Mouse (Mus musculus) gastrocnemius, adult 18-20 months (tissue): ENCODE measurements around the gene Atp8a1. TPM values are rescaled to one million over a fixed set of nuclear protein-coding genes. Genes with fewer than 3 reads are reported as not detected.
A peak's percentile ranks its signal among the peaks of the same experiment; 100 is the strongest.

Experiments used
- DNase-seq: peaks from one replicate; pipeline ENCODE4 v3.0.0; 2021; ENCODE audit warnings: low spot score
- long read RNA-seq, 2 experiments: library from polyadenylated mRNA; stranded (forward); transcript quantifications; one replicate each; pipeline ENCODE4 v2.0.0; 2021
- total RNA-seq, 2 experiments: library from RNA; stranded (reverse); gene quantifications; 2 replicates each; pipeline ENCODE4 v1.2.3; 2021

Gene Atp8a1
- 10 to 100 TPM; 60.4 to 75.3 TPM for total RNA-seq
- long read RNA-seq, experiment 1, full-length matches to known transcripts, result 42 of 67 reads
- long read RNA-seq, experiment 1, partial matches to known transcripts, result 13 of 67 reads
- long read RNA-seq, experiment 1, other reads (novel, unspliced or antisense), result 12 of 67 reads
- long read RNA-seq, experiment 2, full-length matches to known transcripts, result 19 of 32 reads
- long read RNA-seq, experiment 2, partial matches to known transcripts, result 4 of 32 reads
- long read RNA-seq, experiment 2, other reads (novel, unspliced or antisense), result 9 of 32 reads

DNA sequence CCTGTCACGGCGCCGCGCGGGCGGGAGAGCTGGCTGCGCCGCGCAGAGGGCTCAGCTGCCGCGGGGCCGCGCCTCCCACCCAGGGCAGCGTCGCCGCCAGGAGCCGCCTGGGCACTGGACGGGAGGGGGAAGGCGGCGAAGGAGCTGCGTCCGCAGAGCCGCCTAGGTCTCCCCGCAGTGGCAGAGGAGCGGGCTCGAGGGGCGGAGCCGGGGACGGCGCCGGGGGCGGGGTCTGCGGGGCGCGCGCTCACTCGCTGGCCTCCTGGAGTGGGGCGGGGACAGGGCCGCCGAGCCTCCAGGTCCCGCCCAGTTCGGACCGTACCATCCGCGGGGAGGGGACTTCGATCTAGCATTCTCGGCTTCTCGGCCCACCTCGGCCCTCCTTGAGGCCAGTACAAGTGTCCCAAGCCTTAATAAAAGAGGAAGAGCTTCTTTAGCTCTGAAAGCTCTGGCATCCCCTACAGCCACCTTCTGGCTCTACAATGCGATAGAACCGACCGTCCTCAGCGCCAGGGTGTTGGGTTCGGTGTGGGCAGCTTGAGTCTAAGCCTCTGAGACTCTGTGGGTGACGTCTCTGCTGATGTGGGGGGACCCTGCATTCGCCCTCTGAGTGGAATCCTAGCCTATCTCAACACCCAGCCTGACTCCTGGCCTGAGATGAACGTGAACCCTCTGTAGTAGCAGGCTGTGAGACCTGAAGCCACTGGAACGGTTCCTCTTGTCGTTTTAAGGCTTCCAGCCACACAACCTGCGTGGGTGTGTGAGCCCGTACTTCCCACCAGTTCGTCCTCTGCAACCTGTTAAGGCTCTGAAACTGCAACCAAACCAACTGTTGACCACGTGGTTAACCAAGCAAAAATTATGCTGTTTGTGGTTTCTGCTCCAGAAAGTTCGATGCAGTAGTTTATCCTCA lies at the start of gene Atp8a1:
Gene Atp8a1 (minus strand): TSS at position 182 of the 913 bp plus-strand sequence.
- DNase-seq, result peak; percentile 98

DNA sequence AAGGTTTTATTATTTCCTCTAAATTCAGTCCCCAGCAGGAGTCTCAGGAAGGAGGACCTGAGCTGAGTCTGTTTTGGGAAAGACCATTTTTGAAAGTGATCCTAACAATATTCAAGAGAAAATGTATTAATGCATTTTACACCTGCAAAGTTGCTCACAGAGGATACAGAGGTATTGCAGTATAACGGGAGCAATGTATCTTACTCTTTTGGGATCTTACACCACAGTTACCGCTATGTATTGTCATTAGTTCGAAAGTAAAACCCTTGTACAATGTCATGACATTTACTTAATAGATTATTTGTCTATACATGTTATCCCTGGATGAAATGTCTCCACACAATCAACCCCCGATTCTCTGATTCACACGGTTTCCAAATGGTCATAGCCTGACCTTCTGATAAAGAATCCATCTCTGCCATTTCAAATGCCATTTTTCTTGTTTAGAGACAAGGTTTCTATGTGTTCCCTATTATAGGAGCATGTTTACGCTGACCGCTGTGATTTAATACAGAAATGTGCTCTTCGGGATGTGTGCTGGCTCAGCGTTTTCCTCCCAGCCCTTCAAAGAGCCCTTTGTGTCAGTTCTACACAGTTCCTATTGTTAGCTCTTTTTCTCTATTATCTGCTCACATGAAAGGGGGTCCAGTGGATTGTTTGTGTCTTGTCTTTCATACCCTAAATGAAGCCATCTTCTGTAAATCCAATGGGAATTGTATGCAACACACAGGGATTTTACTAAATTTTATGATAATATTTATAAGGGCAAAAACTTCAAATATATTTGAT lies 37.4 kb upstream of the Atp8a1 start:
- no peak for DNase-seq

DNA sequence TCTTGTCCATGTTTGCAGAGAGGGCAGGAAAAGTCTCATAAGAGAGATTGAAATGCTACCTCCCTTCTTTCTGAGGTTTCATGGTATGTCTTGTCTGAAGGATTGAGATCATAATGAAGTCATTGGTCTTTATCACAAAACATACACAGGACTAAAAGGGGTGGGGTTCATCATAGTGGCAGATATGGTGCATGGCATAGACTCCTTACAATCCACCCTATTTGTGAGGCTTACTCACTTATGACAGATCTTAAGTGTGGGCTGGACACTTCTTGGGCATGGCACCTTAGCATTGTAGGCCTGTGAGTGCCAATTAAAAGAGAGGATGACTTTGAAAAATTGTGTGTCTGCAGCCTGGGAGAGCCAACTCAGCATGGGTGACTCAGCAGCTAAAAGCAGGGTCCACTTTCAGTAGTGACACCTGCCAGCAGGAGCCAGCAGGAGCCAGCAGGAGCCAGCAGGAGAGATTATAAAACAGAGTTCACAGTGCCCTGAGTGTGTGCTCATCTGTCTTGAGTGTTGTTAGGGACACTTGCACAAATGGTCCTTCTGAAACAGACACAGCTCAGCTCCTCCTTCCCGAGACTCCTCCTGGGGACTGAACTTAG lies 36.4 kb upstream of the Atp8a1 start:
- peak; percentile 52 for DNase-seq

DNA sequence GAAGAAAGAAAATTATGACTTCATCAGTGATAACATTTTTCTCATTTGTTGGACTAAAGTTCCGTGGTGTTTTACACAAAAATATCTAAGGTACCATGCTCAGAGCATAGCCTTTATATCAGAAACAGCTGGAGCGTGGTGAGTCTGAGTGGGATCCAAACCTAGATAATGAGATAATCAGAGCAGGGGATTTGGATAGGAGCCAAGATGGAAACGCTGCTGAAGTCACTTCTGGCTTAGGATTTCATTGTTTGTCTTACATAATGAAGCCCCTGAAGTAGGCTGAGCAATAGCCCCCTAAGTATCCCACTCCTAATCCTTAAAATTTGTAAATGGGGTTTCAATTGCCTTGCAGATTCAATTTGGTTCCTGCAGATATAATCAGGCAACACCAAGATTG lies 24.2 kb upstream of the Atp8a1 start:
- no peak for DNase-seq

DNA sequence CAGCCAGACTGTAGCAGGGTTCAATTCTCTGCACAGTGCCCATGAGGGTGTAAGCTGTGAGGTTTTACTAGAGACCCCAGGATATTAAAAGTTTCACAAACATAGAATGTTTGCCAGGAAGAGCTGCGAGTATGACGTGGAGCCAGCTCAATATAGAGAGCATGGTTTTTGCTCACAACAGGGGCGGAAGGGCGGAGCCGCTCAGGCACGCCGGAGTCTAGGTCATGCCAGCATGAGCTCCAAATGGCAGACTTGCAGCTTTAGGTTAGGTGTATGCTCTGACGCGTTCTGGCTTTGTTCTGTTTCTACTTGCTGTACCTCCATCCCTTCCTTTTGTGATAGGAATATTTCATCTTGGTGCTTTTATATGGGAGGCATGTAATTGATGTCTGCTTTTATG lies 19.0 kb upstream of the Atp8a1 start:
- no peak for DNase-seq

DNA sequence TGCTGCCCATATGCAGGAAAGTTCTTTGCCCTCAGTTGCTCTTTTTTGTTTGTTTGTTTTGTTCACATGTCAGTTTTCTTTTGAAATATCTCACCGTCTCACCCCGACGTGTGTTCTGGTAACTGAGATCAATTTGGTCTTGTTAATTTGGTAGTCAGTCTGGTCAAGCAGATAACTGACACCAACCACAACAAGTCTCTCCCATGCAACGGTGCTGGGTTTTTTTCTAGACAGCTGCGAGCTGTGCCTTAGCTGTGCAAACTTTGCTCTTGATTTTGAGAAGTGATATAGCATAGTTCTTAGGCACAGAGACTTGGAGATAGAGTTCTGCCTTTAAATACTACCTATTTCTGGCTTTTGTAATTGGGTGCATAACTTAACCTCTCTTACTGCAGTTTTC lies 18.4 kb upstream of the Atp8a1 start:
- no peak for DNase-seq

DNA sequence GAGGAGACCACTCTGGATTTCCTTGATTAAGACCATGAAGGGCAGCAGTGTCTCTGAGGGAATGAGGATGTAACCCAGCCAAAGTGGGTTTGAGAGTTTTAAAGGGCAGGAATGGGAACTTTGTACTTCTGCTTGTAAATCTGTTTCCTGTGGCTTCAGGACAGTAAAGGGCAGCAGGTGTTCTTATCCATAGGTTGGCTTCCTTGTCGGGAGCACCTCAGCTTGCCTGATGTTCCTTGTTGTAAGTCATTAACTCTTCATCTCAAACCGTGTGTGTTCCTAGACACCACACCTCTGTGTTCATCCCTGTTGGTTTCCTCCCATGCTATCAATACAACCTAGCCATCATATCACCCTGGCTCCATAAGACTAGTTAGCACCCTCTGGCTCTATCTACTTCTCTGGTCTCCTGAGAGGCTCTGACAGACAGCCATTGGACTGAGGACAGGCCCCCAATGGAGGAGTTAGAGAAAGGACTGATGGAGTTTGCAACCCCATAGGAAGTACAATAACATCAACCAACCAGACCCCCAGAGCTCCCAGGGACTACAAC lies 17.4 kb upstream of the Atp8a1 start:
- DNase-seq, result no peak

DNA sequence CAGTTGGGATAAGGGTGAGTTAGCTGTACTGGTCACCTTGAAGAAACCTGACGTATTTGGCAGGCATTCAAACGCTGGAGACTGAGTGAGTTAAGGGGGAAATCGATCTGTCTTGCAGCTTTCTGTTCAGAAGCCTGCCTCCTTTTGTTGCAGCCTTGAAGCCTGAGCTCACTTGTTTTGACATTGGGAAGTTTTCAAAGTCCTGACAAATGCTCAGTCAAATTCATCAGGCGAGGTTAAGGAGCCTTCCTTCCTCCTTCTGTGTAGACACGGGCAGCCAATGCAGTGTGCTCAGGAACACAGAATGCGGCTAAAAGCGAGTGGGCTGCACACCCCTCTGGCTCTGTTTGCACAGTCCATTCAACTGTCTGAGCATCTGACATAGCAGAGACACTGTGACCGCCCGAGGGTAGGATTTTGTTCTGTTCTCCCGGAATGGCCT lies 16.7 kb upstream of the Atp8a1 start:
- DNase-seq, result no peak

DNA sequence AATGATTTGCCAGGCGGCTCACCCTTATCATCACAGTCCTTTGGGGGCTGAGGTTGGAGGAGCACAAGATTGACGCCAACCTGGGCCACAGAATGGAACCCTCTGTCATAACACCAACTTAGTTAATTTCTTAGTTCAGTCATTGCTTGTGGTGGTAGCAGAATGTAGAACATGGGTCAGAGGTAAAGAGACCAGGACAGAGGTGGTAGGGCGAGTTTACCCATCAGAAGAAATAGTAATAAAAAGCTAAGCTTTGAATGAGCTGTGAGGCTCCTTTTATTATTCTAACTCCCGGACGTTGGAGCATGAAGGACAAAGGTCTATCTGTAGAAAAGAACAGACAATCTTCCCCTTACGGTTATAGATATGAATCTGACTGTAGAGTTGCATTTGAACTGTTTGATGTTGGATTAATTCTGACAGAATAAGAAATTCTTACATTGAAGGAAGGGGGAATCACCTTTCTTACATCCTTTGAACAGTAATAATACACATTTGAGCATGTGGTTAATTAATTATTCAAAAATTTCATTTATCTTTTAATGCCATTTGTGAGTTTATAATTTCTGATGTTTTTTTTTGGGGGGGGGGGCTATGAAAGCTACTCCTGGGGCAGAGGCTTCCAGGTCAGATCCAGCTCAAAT lies 7.9 kb upstream of the Atp8a1 start:
- no peak for DNase-seq

DNA sequence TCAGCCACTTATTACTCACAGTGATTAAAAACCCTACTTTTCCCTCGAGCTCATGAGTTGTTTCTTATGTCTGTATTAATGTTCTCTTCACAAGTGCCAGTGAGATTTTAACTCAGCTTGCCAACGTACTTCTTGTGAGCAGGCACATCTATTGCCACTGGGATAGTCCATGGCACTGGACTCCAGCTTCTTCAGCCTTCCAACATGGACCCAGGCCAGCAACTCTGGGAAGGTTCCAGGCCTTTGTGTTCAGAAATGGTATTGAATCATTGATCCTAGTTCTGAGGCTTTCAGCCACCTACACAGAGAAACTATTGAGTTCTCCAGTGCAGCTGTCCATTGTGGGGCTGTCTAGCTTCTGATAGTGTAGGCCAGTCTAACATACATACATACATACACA lies 5.6 kb upstream of the Atp8a1 start:
- no peak for DNase-seq

DNA sequence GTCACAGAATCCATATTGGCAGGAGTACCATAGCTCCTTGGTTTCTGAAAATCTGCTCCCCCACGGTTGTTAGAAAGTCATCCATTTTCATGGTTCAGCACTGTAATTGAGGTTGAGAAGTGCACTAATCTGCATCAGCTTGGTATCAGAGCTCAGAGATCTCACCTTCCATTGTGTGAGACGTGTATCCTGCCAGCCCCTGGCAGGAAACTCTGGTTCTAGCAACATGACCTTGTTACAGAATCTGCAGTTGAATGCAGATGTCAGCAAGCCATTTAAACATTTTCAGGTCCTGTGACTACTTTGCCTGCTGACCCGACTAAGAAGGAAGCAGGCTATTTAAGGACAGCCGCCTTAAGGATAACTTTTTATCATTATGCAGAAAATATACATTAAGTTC lies 2.2 kb upstream of the Atp8a1 start:
- no peak for DNase-seq

DNA sequence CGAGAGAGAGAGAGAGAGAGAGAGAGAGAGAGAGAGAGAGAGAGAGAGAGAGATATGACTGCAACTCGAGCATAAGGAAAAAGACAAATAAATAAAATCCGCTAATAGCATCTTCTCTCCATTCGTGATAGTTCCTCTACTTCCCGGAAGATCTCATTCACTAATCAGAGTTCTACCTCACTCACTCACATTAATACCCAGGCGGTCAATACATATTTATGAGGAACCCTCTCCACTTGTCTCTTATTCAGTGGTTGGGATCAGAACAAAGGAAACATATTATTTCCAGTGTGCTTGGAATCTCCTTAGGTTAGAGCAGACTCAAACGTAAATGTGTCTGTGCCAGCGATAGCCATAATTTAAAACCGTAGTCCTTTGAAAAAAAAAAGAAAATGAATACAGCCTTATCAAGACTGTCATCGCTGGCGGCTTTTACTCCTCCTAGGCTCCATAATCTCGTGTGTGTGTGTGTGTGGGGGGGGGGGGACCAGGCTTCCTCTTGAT lies 1.3 kb upstream of the Atp8a1 start:
- DNase-seq, result no peak

DNA sequence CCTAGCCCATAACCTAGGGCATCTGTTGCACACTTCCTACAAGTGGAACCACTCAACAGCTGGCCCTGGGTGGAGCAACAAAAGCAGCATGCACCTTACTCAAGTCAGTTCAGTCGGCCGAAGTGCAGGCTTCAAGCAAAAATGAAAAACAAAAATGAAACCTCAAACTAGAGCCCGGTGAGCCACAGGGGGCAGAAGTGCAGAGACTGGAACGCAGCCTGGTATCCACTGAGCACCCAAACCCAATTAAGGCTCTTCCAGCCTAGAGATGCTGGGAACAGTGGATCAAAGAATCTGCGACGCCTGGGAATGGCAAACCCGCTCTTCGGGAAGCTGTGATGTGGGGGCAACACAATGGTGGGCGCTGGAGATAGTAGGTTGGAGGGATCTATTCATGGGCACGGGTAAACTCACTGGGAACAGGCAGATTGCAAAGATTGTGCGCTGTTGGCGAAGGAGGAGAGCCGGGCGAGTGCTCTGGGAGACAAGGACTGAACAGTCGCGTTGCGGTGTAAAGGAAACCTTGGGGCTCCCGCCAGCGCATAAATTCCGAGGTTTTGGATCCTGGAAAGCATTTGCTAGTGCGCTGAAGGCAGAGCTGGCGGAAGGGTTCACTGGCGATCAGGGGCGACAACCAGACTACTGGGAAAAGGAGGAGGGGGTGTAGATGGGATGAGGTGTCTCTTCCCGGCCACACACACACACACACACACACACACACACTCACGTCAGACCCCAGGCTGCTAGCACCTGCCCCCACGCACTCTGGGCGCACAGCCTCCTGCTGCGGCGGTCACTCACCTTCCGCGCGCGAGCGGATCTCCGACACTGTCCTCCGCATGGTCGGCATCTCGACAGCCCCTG lies 641 bp downstream of the Atp8a1 start:
- DNase-seq, result peak; percentile 49

DNA sequence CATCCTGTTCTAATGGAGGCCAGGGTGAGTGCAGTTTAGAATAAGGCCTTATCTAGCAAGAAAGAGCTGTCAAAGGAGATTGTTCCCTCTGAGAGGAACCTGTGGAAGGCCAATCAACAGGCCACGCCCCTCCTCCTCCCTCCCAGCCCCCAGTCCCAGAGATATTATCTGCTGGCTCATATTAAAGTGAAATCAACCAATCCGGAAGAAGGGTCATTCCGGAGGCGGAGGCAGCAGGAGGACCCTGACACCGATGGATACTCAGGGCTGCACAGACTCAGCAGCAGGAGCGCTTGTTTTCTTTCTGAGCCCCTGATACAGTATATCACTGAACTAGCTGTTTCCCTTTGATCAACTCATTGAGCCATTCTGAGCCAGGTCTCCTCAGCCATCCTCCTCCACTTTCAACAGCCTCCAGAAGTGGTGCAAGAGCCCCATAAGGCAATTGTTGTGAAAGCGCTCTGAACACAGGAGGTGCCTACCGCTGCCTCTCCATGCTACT lies 2.0 kb downstream of the Atp8a1 start:
- no peak for DNase-seq

DNA sequence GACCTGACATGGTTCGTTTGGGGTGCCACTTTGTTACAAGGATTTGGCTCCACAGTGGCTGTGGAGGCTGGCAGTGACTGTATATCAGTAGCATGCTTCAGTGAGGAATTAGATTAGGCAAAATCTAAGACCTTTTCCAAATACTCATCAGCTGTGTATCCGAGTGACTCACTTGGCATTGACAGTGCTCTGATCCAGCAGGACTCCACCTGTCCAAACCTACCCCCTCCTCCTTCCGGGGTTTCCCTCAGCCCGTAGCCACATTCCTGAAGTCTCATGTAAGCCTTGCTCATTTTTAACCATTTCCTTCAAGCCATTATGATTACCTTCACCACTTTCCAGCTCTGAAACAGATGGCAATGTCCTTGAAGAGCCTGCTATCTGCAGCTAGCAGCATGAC lies 3.2 kb downstream of the Atp8a1 start:
- DNase-seq, result no peak

DNA sequence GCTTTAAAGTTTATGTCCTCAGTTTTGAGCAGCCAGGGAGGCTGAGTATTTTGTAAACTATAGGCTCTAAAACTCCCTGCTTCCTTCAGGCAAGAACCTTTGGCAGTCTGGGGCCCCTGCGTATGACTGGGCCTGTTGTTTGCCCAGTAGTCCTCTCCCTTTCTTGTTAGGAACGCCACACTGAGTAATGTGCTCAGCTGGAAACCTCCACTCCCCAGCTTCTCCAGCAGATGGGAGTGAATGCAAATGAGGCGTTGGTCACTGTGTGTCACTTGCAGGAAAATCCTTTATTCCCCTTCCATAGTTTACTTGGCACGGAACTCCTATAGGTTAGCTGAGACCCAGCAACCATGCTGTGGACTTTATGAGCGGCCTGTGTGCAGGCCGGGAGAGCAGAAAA lies 4.9 kb downstream of the Atp8a1 start:
- no peak for DNase-seq

DNA sequence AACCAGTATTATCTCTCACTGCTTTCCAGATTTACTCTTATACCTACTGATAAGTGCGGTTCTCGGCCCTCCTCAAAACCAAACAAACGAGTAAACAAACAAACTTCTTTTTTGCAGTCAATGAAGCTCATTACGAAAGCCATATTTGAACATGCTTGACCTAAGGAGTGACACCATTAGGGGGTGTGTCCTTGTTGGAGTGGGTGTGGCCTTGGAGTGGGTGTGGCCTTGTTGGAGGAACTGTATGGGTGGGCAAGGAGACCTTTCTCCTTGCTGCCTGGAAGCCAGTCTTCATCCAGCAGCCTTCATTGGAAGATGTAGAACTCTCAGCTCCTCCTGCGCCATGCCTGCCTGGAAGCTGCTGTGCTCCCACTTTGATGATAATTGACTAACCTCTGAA lies 13.4 kb downstream of the Atp8a1 start:
- no peak for DNase-seq

DNA sequence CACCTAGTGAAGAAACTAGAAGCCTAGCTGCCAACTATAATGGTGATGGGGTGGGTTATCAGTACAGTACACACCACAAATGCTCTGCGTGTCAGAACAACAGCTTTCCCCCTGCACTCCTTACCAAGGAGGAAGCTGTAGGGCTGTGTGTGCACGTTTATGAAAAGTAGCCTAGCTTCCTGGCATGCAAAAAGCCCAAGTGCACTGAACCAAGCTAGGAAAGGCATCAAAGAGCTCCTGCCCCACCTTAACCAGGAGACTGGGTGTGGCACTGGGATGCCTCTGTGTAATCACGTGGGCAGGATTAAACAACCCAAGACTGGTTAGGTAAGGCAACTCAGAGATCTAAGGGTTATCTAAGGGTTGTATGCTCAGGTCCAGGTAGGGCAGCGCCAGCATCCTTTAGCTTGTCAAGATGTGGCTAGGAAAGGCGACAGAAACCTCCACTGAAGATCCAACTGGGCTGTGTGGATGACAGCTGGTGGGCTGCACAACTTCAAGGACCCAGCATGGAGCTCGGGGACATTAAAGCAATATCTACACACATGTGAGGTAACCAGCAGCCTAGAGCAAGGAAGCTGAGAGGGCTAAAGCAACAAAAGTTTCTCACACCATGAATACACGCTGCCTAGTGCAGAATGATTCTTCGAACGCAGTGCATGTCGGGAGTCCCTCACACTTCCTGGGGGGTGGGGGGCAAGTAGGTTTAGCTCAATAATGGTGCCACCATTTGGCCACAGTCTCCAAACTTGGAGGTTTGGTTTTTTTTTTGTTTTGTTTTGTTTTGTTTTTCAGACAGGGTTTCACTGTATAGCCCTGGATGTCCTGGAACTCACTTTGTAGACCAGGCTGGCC lies 15.7 kb downstream of the Atp8a1 start:
- DNase-seq, result no peak
